Mouse (Mus musculus) limb, embryonic 14.5 days (tissue): ENCODE measurements around the gene Ins2. TPM values are rescaled to one million over a fixed set of nuclear protein-coding genes. Genes with fewer than 3 reads are reported as not detected.

Experiments used
- ATAC-seq: fragments of 200-750 bp; cut with Nextera tagmentation; 2 replicates; pipeline ENCODE4 v1.8.0; 2017; ENCODE audit warnings: low read depth, moderate number of reproducible peaks, moderate TSS enrichment; ENCODE audit not compliant: low FRiP score
- DNase-seq: peaks from one replicate; pipeline ENCODE4 v3.0.0-alpha.2; 2015; ENCODE audit warnings: low spot score
- H3K27ac ChIP-seq: fragments of 300-500 bp; sonication (generic); replicated peaks from 2 replicates; pipeline ENCODE4 v1.5.1; 2014; ENCODE audit warnings: low read depth, mild to moderate bottlenecking, low read length, moderate library complexity, mixed read lengths
- H3K27me3 ChIP-seq: fragments of 300-500 bp; sonication (generic); 2 replicates; pipeline ENCODE4 v1.6.1; 2014; ENCODE audit warnings: low read length, mixed read lengths; ENCODE audit not compliant: control insufficient read depth, insufficient read depth
- H3K36me3 ChIP-seq: fragments of 300-500 bp; sonication (generic); 2 replicates; pipeline ENCODE4 v1.6.1; 2014; ENCODE audit warnings: mild to moderate bottlenecking, low read length, moderate library complexity, mixed read lengths; ENCODE audit not compliant: control insufficient read depth, insufficient read depth
- H3K4me1 ChIP-seq: fragments of 300-500 bp; sonication (generic); 2 replicates; pipeline ENCODE4 v1.6.1; 2014; ENCODE audit warnings: antibody characterized with exemption, low read length, mixed read lengths; ENCODE audit not compliant: control insufficient read depth, insufficient read depth
- H3K4me2 ChIP-seq: fragments of 300-500 bp; sonication (generic); replicated peaks from 2 replicates; pipeline ENCODE4 v1.6.1; 2014; ENCODE audit warnings: low read depth, mild to moderate bottlenecking, low read length, moderate library complexity; ENCODE audit not compliant: severe bottlenecking
- H3K4me3 ChIP-seq: fragments of 300-500 bp; sonication (generic); replicated peaks from 2 replicates; pipeline ENCODE4 v1.5.1; 2014; ENCODE audit warnings: low read length
- H3K9ac ChIP-seq: fragments of 300-500 bp; sonication (generic); 2 replicates; pipeline ENCODE4 v1.6.1; 2014; ENCODE audit warnings: mild to moderate bottlenecking, low read depth, low read length, moderate library complexity; ENCODE audit not compliant: severe bottlenecking
- H3K9me3 ChIP-seq: fragments of 300-500 bp; sonication (generic); 2 replicates; pipeline ENCODE4 v1.6.1; 2016; ENCODE audit warnings: low read length; ENCODE audit not compliant: control insufficient read depth
- POLR2A ChIP-seq: fragments of 200-500 bp; IDR thresholded peaks from 2 replicates; pipeline ENCODE4 v1.8.0; 2012; ENCODE audit warnings: inconsistent platforms, mild to moderate bottlenecking, moderate library complexity, borderline replicate concordance; ENCODE audit not compliant: insufficient read depth, insufficient read length; ENCODE audit errors: extremely low read depth
- WGBS: fragments of 180-500 bp; shearing (Covaris S2); extraction: QIAGEN DNeasy Blood & Tissue Kit; methylation state at CpG from one replicate; pipeline ENCODE4 v1.1.7; 2014; 5-methylcytosine and 5-hydroxymethylcytosine counted together
- polyA plus RNA-seq, 2 experiments: library from polyadenylated mRNA; depleted of rRNA in 1 of 2; stranded (reverse) in 1 of 2; unstranded in 1 of 2; fragments of >200 nt; fragmentation: Nextera tagmentation in 1 of 2; extraction: Ambion mirVana in 1 of 2; gene quantifications; 2 replicates each; pipeline versions ENCODE4 v1.2.1 to v1.2.3; 2012 to 2014

Ins2 gene
- polyA plus RNA-seq (2012; rRNA removed) (not detected in 2 replicates), polyA plus RNA-seq (2014; fragmentation: Nextera tagmentation; extraction: Ambion mirVana) (not detected in 2 replicates)

DNA sequence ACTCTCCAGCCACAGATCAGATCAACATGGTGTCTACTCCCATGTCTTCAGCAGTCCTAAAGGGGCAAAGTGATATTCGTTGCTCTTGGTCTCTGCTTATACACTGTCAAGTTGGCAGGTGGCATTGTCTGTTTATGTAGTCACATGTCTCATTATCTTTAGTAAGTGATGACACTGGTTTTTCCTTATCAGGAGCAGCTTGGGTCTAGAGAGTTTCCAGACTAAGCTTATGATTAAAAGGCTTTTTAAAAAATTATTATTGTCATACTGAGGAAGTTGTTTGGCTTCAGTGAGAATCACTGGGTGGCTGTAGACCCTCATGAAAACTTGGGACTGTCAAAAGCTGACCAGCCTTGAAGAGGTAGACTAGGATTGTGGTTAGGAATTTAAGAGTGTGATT, at the start of gene Ins2:
Gene Ins2, minus strand, starts transcription at position 101 of the 400 bp plus-strand sequence.
- Histone ChIP-seq H3K27me3 (no peaks in the 10 kb centered on the region), H3K4me2 (no peak within 1 kb of the TSS), H3K4me3 (no peak within 1 kb of the TSS), H3K27ac (no peak within 1 kb of the TSS), H3K9ac (no peak within 1 kb of the TSS), H3K4me1 (no peaks in the 10 kb centered on the region), H3K36me3 (no peaks in the 10 kb centered on the region), H3K9me3 (no peaks in the 10 kb centered on the region)
- WGBS: 88% methylated on average over 1 of the region's 1 CpGs
- no peak for DNase-seq
- TF ChIP-seq POLR2A: no peak
- ATAC-seq: no peak

DNA sequence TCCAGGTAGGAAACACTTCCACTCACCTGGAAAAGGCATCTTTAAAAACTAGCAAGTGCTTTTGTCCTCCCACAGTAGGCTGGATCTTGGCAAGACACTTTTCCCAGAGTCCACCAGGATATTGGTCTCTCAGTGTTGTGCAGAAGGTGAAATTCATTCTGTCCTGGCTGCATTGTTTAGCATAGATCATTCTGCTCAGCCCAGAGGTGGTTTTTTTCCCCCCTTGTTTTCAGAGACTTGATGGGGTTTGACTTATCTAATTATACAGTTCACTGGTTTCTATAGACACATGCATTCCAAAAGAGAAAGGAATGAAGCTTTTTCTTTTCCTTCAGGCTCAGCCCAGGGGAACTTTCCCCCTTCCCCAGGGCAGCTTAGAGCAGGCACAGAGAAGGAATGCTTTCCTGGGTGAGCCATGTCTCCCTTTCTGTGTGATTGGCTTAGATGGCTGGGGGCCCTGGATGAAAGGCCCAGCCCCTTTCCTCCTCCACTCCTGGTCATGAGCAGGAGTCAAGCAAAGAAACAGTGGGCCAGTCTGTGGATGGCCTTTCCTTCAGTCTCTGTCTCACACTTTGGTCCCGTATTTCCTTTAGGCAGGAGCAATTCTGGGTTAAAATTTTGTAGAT, 49.6 kb upstream of the Ins2 start:
- Histone ChIP-seq H3K9ac (no peak overlapping the region), H3K4me1 (peaks cover 4% of the 10 kb centered on the region), H3K27ac (no peak overlapping the region), H3K27me3 (no peaks in the 10 kb centered on the region), H3K9me3 (no peaks in the 10 kb centered on the region), H3K4me2 (no peak overlapping the region), H3K4me3 (no peak overlapping the region), H3K36me3 (no peaks in the 10 kb centered on the region)
- TF ChIP-seq POLR2A: no peak
- no peak for DNase-seq
- WGBS: 67% methylated on average over 1 of the region's 1 CpGs
- no peak for ATAC-seq

DNA sequence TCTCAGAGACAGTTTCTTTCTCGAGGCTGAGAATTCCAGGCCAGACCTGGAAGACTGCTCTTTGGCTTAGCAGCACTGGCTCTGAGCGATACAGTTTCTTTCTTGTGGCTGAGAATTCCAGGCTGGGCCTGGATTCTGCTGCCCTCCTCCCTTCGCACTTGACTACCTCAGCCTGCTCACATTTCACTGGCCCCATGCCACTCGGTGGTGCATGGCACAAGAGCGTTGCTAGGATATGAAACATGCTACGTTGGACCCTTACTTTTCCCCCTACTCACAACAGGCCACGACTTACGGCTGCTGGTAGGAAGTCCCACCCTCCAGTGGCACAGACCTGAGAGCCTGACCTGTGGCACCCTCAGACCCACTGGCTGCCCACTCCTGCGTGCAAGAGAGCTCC, 46.5 kb upstream of the Ins2 start:
- ATAC-seq (peak; percentile 67; the same call in 1 of the 2 replicates), DNase-seq (peak; percentile 31)
- TF ChIP-seq POLR2A: no peak
- WGBS: 59% methylated on average over 9 of the region's 9 CpGs
- Histone ChIP-seq H3K9me3 (no peaks in the 10 kb centered on the region), H3K9ac (no peak overlapping the region), H3K4me3 (no peak overlapping the region), H3K27ac (peak overlapping the region; percentile 63; the same call in 1 of the 2 replicates), H3K4me1 (peaks cover 4% of the 10 kb centered on the region), H3K36me3 (no peaks in the 10 kb centered on the region), H3K4me2 (no peak overlapping the region), H3K27me3 (no peaks in the 10 kb centered on the region)

DNA sequence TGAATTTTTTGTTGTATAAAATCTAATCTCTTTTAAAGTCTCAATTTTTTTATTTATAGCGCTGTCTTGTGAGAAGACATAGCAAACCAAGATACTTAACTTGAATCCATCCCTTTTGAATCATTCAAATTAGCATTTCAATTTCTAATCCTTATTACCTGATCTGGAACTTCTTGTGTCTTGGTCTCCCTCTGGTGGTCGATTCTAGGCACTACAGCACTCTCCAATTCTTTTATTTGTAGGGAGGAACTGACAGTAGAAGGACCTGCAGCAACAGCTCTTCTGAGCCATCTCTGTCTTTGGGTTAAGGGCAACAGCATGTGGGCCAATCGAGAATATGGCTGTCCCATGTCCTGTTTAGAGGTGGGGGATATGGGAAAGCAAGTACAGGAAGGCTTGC, 5.4 kb downstream of the Ins2 start:
- no peaks in the 10 kb centered on the region for H3K9me3 ChIP-seq
- no peak for ATAC-seq
- H3K4me3 ChIP-seq: no peak overlapping the region
- H3K4me1 ChIP-seq: no peaks in the 10 kb centered on the region
- no peak overlapping the region for H3K4me2 ChIP-seq
- H3K27ac ChIP-seq: no peak overlapping the region
- H3K36me3 ChIP-seq: no peaks in the 10 kb centered on the region
- no peaks in the 10 kb centered on the region for H3K27me3 ChIP-seq
- WGBS: 4% methylated on average over 3 of the region's 3 CpGs
- DNase-seq: peak; percentile 68
- H3K9ac ChIP-seq: no peak overlapping the region
- no peak for TF ChIP-seq POLR2A

DNA sequence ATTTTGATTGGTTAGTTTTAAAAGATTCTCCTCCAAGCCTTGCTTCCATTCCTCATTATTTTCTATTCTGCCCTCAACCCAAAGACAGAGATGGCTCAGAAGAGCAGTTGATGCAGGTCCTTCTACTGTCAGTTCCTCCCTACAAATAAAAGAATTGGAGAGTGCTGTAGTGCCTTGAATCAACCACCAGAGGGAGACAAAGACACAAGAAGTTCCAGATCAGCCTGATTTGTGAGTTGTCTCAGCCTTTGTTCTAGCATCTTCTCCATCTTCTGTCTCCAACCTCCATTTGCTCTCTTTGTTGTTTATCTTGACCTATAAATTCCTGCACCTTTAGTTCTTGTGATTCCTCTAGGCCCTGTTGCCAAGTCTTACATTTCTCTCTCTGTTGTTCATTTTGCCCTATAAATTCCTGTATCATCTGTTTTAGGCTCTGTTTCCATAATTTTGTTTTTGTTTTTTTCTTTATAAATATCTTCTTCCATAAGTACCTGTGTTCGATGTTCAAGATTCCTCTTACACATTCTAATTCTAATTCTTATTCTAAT, 6.2 kb downstream of the Ins2 start:
- H3K36me3 ChIP-seq: no peaks in the 10 kb centered on the region
- no peak overlapping the region for H3K4me2 ChIP-seq
- DNase-seq (peak; percentile 83), ATAC-seq (no peak)
- H3K4me3 ChIP-seq: no peak overlapping the region
- no peaks in the 10 kb centered on the region for H3K9me3 ChIP-seq
- WGBS: 75% methylated on average over 1 of the region's 1 CpGs
- H3K27ac ChIP-seq: no peak overlapping the region
- no peak overlapping the region for H3K9ac ChIP-seq
- no peak for TF ChIP-seq POLR2A
- H3K4me1 ChIP-seq: no peaks in the 10 kb centered on the region
- no peaks in the 10 kb centered on the region for H3K27me3 ChIP-seq
